Mouse (Mus musculus): ENCODE results near the gene Pih1d1.

DNA sequence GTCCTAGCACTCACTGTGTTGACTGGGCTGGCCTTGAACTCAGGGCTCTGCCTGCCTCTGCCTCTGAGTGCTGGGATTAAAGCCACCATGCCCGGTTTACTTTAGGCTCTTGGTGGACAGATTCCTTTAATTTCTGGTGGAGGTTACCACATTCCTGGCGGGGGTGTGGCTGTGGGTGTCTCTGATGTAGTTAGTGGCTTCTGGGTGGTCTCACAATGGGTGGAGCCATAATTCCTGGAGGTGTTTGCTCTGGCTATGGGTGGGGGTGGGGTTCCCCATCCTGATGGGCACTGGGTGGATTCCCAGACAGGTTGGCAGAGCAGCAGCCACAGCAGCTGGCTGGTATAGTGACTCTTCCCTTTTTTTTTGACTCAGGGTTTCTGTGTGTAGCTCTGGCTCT is 42.2 kb upstream of the Pih1d1 start:
- no peak for TF ChIP-seq CTCF (IDR thresholded peaks at IDR 0.05)
- TF ChIP-seq POLR2A (IDR thresholded peaks at IDR 0.05; ENCODE audit: insufficient read depth, low read depth, low read length) = no peak

Data from heart, adult 2 months (tissue).